Mouse (Mus musculus) neural tube, embryonic 13.5 days (tissue): ENCODE data around the gene Scgb3a1. TPM values are rescaled to one million over a fixed set of nuclear protein-coding genes. Genes with fewer than 3 reads are reported as not detected.

Experiments used
- ATAC-seq: fragments of 200-750 bp; cut with Nextera tagmentation; 2 replicates; pipeline ENCODE4 v1.8.0; 2017; ENCODE audit warnings: low read depth, mild to moderate bottlenecking, moderate TSS enrichment, moderate library complexity
- H3K27ac ChIP-seq: fragments of 300-500 bp; sonication (generic); replicated peaks from 2 replicates; pipeline ENCODE4 v1.5.1; 2015; ENCODE audit warnings: moderate library complexity, mild to moderate bottlenecking, inconsistent platforms
- H3K27me3 ChIP-seq: fragments of 300-500 bp; sonication (generic); 2 replicates; pipeline ENCODE4 v1.6.1; 2015; ENCODE audit warnings: mild to moderate bottlenecking, inconsistent platforms
- H3K36me3 ChIP-seq: fragments of 300-500 bp; sonication (generic); 2 replicates; pipeline ENCODE4 v1.6.1; 2015; ENCODE audit warnings: mild to moderate bottlenecking, inconsistent platforms
- H3K4me1 ChIP-seq: fragments of 300-500 bp; sonication (generic); replicated peaks from 2 replicates; pipeline ENCODE4 v1.6.1; 2015; ENCODE audit warnings: inconsistent platforms
- H3K4me2 ChIP-seq: fragments of 300-500 bp; sonication (generic); 2 replicates; pipeline ENCODE4 v1.6.1; 2015; ENCODE audit warnings: inconsistent platforms, mild to moderate bottlenecking, moderate library complexity
- H3K4me3 ChIP-seq: fragments of 300-500 bp; sonication (generic); 2 replicates; pipeline ENCODE4 v1.5.1; 2015; ENCODE audit warnings: mild to moderate bottlenecking, inconsistent platforms
- H3K9ac ChIP-seq: fragments of 300-500 bp; sonication (generic); 2 replicates; pipeline ENCODE4 v1.6.1; 2015; ENCODE audit warnings: moderate library complexity, mild to moderate bottlenecking, inconsistent platforms
- H3K9me3 ChIP-seq: fragments of 300-500 bp; sonication (generic); 2 replicates; pipeline ENCODE4 v1.6.1; 2016; ENCODE audit warnings: inconsistent platforms
- WGBS: fragments of 180-500 bp; shearing (Covaris S2); methylation state at CpG from one replicate; pipeline ENCODE4 v1.1.7; 2015; 5-methylcytosine and 5-hydroxymethylcytosine counted together
- polyA plus RNA-seq: library from polyadenylated mRNA; unstranded; fragments of >200 nt; fragmentation: Nextera tagmentation; extraction: Ambion mirVana; gene quantifications from 2 replicates; pipeline ENCODE4 v1.2.1, GENCODE M21; 2015

Scgb3a1 gene
- polyA plus RNA-seq, 1 experiment from 2014 or later = not detected

DNA sequence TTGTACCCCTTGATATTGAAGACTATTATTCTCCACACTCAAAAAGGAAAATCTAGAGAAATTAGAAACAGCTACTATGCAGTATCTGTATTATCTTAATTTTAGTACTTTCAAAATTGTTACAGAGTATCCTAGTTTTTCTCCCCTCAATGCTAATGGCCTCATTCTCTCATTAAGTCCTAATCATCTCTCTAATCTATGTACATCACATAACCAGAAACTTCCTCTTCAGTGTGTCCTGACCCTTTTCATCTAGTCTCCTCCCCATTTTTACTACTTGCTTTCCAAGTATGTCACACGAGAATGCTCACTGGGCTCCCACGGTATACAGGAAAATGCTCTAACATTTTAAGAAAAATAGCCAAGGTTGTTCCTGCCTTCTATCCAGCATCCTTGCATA is 44.4 kb downstream of the Scgb3a1 start:
- H3K9me3 ChIP-seq = no peaks in the 10 kb centered on the region
- no peak overlapping the region for H3K4me3 ChIP-seq
- peaks cover 31% of the 10 kb centered on the region for H3K36me3 ChIP-seq
- H3K27ac ChIP-seq = no peak overlapping the region
- no peak overlapping the region for H3K4me2 ChIP-seq
- WGBS = 90% methylated on average over 2 of the region's 2 CpGs
- ATAC-seq = no peak
- no peaks in the 10 kb centered on the region for H3K27me3 ChIP-seq
- peaks cover 30% of the 10 kb centered on the region for H3K4me1 ChIP-seq
- no peak overlapping the region for H3K9ac ChIP-seq

DNA sequence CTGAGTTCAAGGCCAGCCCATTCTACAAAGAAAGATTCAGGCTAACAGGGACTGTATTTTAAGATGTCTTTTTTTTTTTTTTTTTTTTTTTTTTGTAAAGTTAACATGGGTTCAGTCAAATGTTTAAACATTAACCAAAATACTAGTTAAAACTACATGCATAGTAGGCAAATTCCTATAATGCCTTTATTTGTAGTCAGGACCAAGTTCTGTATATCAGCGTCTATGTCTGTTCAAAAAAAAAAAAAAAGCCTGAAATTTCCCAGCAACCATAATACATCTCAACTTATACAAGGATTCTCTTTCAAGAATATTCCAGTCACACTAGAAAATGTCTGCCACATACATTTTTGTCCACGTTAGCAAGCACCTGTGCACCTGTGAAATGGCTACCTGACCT is 47.3 kb downstream of the Scgb3a1 start:
- Histone ChIP-seq H3K27ac (no peak overlapping the region), H3K9ac (peak overlapping the region; percentile 96), H3K9me3 (no peaks in the 10 kb centered on the region), H3K4me1 (peaks cover 39% of the 10 kb centered on the region), H3K36me3 (peaks cover 13% of the 10 kb centered on the region), H3K4me2 (peak overlapping the region; percentile 70), H3K4me3 (peak overlapping the region; percentile 95), H3K27me3 (no peaks in the 10 kb centered on the region)
- 76% methylated on average over 2 of the region's 2 CpGs for WGBS
- ATAC-seq = no peak

DNA sequence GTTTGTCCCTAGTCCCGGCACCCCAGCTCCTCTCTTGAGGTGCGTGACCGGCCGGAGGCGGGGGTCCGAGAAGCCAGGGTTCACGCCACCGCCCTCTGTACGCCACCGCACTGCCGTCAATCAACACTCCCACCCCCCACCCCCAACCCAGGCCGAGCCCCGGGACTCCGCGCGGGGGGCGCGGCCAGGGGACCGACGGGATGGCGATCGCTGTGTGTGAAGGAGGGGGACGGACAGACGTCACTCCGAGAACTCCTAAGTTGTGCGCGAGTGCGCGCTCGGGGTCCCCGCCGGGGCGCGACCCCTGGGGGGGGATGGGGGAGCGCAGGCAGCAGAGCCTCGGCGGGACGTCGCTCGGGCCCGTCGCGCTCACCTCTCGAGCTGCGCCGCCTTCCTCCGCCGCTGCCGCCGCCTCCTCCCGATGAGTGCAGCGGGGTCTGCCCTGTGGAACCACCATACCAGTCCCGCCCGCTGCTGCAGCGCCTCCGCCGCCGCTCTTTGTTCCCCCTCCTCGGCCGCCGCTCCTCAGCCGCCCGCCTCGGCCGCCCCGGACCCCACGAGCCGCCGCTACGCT is 48.7 kb downstream of the Scgb3a1 start:
- peak overlapping the region; percentile 94 for H3K27ac ChIP-seq
- H3K9ac ChIP-seq = peak overlapping the region; percentile 96
- H3K4me3 ChIP-seq = peak overlapping the region; percentile 95
- WGBS = under 1% methylated on average over 38 of the region's 70 CpGs
- ATAC-seq = peak; percentile 75
- H3K9me3 ChIP-seq = no peaks in the 10 kb centered on the region
- no peaks in the 10 kb centered on the region for H3K27me3 ChIP-seq
- H3K4me1 ChIP-seq = peaks cover 39% of the 10 kb centered on the region
- H3K36me3 ChIP-seq = no peaks in the 10 kb centered on the region
- peak overlapping the region; percentile 70 for H3K4me2 ChIP-seq

DNA sequence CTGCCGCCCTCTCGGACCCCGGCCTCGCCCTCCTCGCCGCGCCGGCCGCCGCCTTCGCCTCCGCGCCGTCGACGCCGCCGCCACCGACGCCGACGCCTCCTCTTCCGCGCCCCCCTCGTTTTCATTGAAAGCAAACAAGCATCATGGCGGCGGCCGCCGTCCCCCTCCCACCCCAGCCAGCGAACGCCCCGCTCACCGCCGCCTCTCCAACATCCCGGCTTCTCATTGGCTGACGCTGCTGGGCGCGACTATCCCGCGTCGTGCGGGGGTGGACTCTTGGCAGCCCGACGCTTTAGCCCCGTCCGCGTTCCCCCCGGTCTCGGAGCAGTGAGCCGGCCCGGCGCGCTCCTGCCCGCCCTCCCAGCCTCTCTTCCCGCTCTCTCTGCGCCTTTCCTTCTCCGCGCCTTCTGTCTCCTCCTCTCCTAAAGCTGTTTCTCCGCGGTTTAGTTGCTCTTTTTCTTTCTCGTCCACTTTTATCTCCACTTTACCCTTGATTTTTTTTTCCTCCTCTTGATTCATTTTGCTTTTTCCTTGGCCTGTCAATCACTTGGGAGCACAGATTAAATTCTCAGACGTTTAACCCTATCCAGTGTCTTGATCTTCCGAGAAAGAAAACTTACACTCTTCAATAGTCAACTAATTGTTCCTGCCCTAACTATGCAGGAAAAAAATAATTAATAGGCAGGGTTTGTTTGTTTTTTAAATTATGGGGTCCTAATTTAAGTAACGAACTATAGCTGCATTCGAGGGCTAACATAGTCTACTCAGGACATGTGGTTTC is 49.3 kb downstream of the Scgb3a1 start, which contains the start of gene Cnot6:
Gene Cnot6 (minus strand): TSS at position 169 of the 781 bp plus-strand sequence.
- 1% methylated on average over 63 of the region's 65 CpGs for WGBS
- H3K27ac ChIP-seq = peak within 1 kb of the TSS; percentile 94
- H3K36me3 ChIP-seq = no peaks in the 10 kb centered on the region
- no peaks in the 10 kb centered on the region for H3K27me3 ChIP-seq
- peak; percentile 97 for ATAC-seq
- H3K9me3 ChIP-seq = no peaks in the 10 kb centered on the region
- H3K9ac ChIP-seq = peak within 1 kb of the TSS; percentile 96
- H3K4me2 ChIP-seq = peak within 1 kb of the TSS; percentile 72
- H3K4me3 ChIP-seq = peak within 1 kb of the TSS; percentile 95
- H3K4me1 ChIP-seq = peaks cover 39% of the 10 kb centered on the region

DNA sequence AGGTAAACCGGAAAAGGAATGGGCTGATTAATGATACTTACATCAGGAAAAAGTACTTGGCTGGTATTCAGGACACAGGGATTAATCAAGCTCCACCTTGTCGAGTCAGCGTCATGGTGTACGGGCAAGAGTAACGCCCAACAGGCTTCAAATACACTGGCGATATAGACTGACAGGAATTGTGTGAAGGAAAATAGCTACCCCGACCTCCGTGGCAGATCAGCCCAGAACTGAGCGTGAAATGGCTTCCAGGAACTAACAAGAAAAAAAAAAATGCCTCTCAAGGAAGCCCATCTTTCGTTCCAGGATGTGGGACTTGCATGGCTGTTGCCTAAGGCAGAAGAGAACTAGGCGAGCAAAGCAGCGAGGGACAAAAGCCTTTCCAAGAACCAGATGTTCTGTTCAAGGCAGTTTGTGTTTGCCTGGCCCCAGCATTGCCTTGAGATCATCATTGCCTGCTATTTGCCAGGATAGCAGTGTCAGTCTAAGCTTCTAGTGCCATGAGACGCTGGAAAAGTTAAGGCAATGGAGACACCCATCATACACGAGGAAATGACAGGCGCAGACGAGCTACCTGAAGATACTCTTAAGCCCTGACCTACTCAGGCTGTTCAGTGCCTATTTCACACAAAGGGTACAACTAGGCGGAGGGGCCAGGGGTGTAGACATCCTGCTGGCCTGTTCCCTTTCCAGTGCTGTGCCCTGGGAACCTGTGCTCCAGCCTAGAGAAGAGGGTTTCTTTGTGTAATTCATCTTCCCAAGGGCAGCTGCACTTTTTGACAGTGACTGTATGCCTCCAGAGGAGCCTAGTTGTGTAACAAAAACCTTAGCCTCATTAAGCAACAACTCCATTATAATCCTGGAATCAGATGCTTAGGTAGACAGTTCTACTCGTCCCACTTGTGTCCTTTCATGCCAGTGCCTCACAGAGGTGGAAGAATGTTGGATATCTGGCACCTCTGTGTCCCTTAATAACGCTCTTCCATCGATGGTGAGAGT is 50.2 kb downstream of the Scgb3a1 start:
- H3K4me3 ChIP-seq = peak overlapping the region; percentile 95
- WGBS = 39% methylated on average over 20 of the region's 20 CpGs
- no peaks in the 10 kb centered on the region for H3K27me3 ChIP-seq
- H3K4me1 ChIP-seq = peaks cover 36% of the 10 kb centered on the region
- H3K4me2 ChIP-seq = peak overlapping the region; percentile 72
- H3K9ac ChIP-seq = peak overlapping the region; percentile 65
- H3K36me3 ChIP-seq = no peaks in the 10 kb centered on the region
- peak overlapping the region; percentile 94 for H3K27ac ChIP-seq
- ATAC-seq = peak; percentile 36; the same call in 1 of the 2 replicates
- no peaks in the 10 kb centered on the region for H3K9me3 ChIP-seq

Other genes with a start within 250 kb of the Scgb3a1 start
- not detected in 2 replicates for gene Olfr1389, start 240.5 kb upstream of the Scgb3a1 start, polyA plus RNA-seq
- gene Olfr1388, start 227.0 kb upstream of the Scgb3a1 start, polyA plus RNA-seq = 0.06 TPM in 1 of 2 replicates, not detected in the other
- gene Olfr1387, start 208.3 kb upstream of the Scgb3a1 start, polyA plus RNA-seq = not detected in 2 replicates
- not detected in 2 replicates for gene Olfr1386, start 198.6 kb upstream of the Scgb3a1 start, polyA plus RNA-seq
- gene Olfr1385, start 174.5 kb upstream of the Scgb3a1 start, polyA plus RNA-seq = not detected in 2 replicates
- gene Olfr1384, start 156.9 kb upstream of the Scgb3a1 start, polyA plus RNA-seq = not detected in 2 replicates
- not detected in 2 replicates for gene Olfr1383, start 144.0 kb upstream of the Scgb3a1 start, polyA plus RNA-seq
- gene Olfr1382, start 135.4 kb upstream of the Scgb3a1 start, polyA plus RNA-seq = not detected in 2 replicates
- gene Olfr1381, start 120.2 kb upstream of the Scgb3a1 start, polyA plus RNA-seq = not detected in 2 replicates
- gene Olfr1380, start 106.7 kb upstream of the Scgb3a1 start, polyA plus RNA-seq = not detected in 2 replicates
- gene Flt4, start 54.3 kb upstream of the Scgb3a1 start, polyA plus RNA-seq = 2.4 and 2.6 TPM in 2 replicates
- 42.8 and 52.8 TPM in 2 replicates for gene Cnot6, start 49.1 kb downstream of the Scgb3a1 start, polyA plus RNA-seq
- 4.6 and 6.3 TPM in 2 replicates for gene Gfpt2, start 130.6 kb downstream of the Scgb3a1 start, polyA plus RNA-seq
- gene Mapk9, start 183.1 kb downstream of the Scgb3a1 start, polyA plus RNA-seq = 56.0 and 63.4 TPM in 2 replicates
- gene Rasgef1c, start 238.2 kb downstream of the Scgb3a1 start, polyA plus RNA-seq = 17.8 and 18.9 TPM in 2 replicates